Comparison of ENCODE assay signal across 22 mouse cellular contexts in the genomic region with DNA sequence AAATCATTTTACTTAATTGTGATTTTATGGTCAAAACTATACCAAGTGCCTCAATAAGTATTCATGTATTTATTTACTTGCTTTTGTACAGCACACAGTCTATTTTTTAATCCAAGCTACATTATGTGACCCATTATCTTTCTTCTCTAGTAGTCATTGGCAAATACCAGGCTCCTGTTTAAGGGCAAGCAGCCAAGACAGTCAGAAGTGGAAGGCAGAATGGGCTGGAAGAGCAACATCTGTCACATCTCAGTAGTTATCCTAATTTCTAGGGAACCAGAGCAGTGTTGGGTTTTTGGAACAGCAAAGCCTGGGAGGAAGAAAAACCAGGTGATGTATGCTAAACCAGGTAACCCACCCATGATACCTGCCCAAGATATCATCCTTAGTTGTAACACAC.
DNase-seq lines count a peak whose midpoint lies in the region; ATAC-seq and TF ChIP-seq lines count a peak whose summit lies in the region.
"Had no signal": no experiment of that assay in that cellular context is flagged by ENCODE, and none has a peak within 500 bp of the region (broad histone marks: within the 10 kb centered on the region; RNA-seq: fewer than 3 reads in every experiment).

No protein-coding gene starts in this region.

- H3K36me3 ChIP-seq in hindbrain, postnatal 0 days (ENCODE audit: insufficient read depth, low read length), result no peaks in the 10 kb centered on the region
- H3K36me3 ChIP-seq in hindbrain, embryonic 12.5 days, result no peaks in the 10 kb centered on the region
- H3K36me3 ChIP-seq: embryonic facial prominence, embryonic 10.5 days; embryonic facial prominence, embryonic 13.5 days; forebrain, embryonic 12.5 days; forebrain, embryonic 15.5 days; heart, embryonic 10.5 days; heart, embryonic 13.5 days; hindbrain, embryonic 15.5 days; intestine, embryonic 15.5 days had no signal

- no peaks in the 10 kb centered on the region for H3K27me3 ChIP-seq in hindbrain, postnatal 0 days (ENCODE audit: insufficient read depth, low read length)
- no peaks in the 10 kb centered on the region for H3K27me3 ChIP-seq in hindbrain, embryonic 12.5 days
- H3K27me3 ChIP-seq: embryonic facial prominence, embryonic 13.5 days; forebrain, embryonic 12.5 days; forebrain, embryonic 15.5 days; heart, embryonic 13.5 days; hindbrain, embryonic 15.5 days; intestine, embryonic 15.5 days had no signal

- H3K9me3 ChIP-seq in hindbrain, postnatal 0 days (ENCODE audit: low read length), result no peaks in the 10 kb centered on the region
- no peaks in the 10 kb centered on the region for H3K9me3 ChIP-seq in hindbrain, embryonic 12.5 days (replicated peaks)
- H3K9me3 ChIP-seq: embryonic facial prominence, embryonic 10.5 days; embryonic facial prominence, embryonic 13.5 days; forebrain, embryonic 12.5 days; forebrain, embryonic 15.5 days; heart, embryonic 10.5 days; heart, embryonic 13.5 days; hindbrain, embryonic 15.5 days; intestine, embryonic 15.5 days had no signal

- no peak overlapping the region for H3K4me2 ChIP-seq in hindbrain, postnatal 0 days (ENCODE audit: low read depth, low read length)
- H3K4me2 ChIP-seq in hindbrain, embryonic 12.5 days (replicated peaks), result no peak overlapping the region
- H3K4me2 ChIP-seq: embryonic facial prominence, embryonic 13.5 days; forebrain, embryonic 12.5 days; forebrain, embryonic 15.5 days; heart, embryonic 13.5 days; hindbrain, embryonic 15.5 days; intestine, embryonic 15.5 days had no signal

- ATAC-seq in hindbrain, postnatal 0 days, result no peak
- ATAC-seq in hindbrain, embryonic 12.5 days (ENCODE audit: low FRiP score), result no peak
- ATAC-seq: activated CD4-positive, CD25-positive, alpha-beta regulatory T cell, adult 4 months; forebrain, embryonic 15.5 days; intestine, embryonic 15.5 days had no signal

- TF ChIP-seq CTCF in hindbrain, postnatal 0 days (IDR thresholded peaks at IDR 0.05; ENCODE audit: low read depth), result no peak

- peak; percentile 11 for DNase-seq in hindbrain, postnatal 0 days (ENCODE audit: low spot score)
- DNase-seq in 3T3-L1 (ENCODE audit: low read depth, low spot score) (peak; percentile 20), adipocyte (ENCODE audit: low spot score) (peak; percentile 30)
- no peak for DNase-seq in c-Kit-positive CD71-positive TER-119-positive erythroid progenitor cells, embryonic 14.5 days (ENCODE audit: low spot score)
- no peak for DNase-seq in heart, adult 11 months
- DNase-seq: adrenal gland, postnatal 10 days; adrenal gland, postnatal 36 days; gastrocnemius, postnatal 25 days; heart, adult 2 months; heart, postnatal 4 days; kidney, adult 11 months had no signal

- H3K4me1 ChIP-seq in hindbrain, postnatal 0 days (ENCODE audit: insufficient read depth, low read length), result no peaks in the 10 kb centered on the region
- H3K4me1 ChIP-seq in hindbrain, embryonic 12.5 days, result no peaks in the 10 kb centered on the region
- H3K4me1 ChIP-seq: embryonic facial prominence, embryonic 10.5 days; embryonic facial prominence, embryonic 13.5 days; forebrain, embryonic 12.5 days; forebrain, embryonic 15.5 days; heart, embryonic 10.5 days; heart, embryonic 13.5 days; hindbrain, embryonic 15.5 days; intestine, embryonic 15.5 days had no signal

- H3K9ac ChIP-seq in hindbrain, postnatal 0 days (replicated peaks; ENCODE audit: low read length), result no peak overlapping the region
- H3K9ac ChIP-seq in hindbrain, embryonic 12.5 days, result no peak overlapping the region
- H3K9ac ChIP-seq: embryonic facial prominence, embryonic 13.5 days; forebrain, embryonic 12.5 days; forebrain, embryonic 15.5 days; heart, embryonic 13.5 days; hindbrain, embryonic 15.5 days; intestine, embryonic 15.5 days had no signal

- no peak overlapping the region for H3K4me3 ChIP-seq in hindbrain, postnatal 0 days (ENCODE audit: low read length)
- H3K4me3 ChIP-seq in hindbrain, embryonic 12.5 days, result no peak overlapping the region
- H3K4me3 ChIP-seq: embryonic facial prominence, embryonic 10.5 days; embryonic facial prominence, embryonic 13.5 days; erythroblast, embryonic 14.5 days; forebrain, embryonic 12.5 days; forebrain, embryonic 15.5 days; heart, adult 2 months; heart, embryonic 10.5 days; heart, embryonic 13.5 days; hindbrain, embryonic 15.5 days; intestine, embryonic 15.5 days had no signal

- H3K27ac ChIP-seq in hindbrain, postnatal 0 days, result no peak overlapping the region
- H3K27ac ChIP-seq in hindbrain, embryonic 12.5 days, result no peak overlapping the region
- H3K27ac ChIP-seq: embryonic facial prominence, embryonic 10.5 days; embryonic facial prominence, embryonic 13.5 days; forebrain, embryonic 12.5 days; forebrain, embryonic 15.5 days; heart, adult 2 months; heart, embryonic 10.5 days; heart, embryonic 13.5 days; hindbrain, embryonic 15.5 days; intestine, embryonic 15.5 days had no signal

Comparison
In these comparisons a context has a peak if more than half of its experiments do, and no peak if none do; other contexts are left out.
1. DNase-seq: peak in hindbrain, postnatal 0 days (single experiment), 3T3-L1 (single experiment) and adipocyte (single experiment); none in c-Kit-positive CD71-positive TER-119-positive erythroid progenitor cells, embryonic 14.5 days (single experiment) and heart, adult 11 months (single experiment).